Mouse (Mus musculus): Measurements from ENCODE around the gene 4930432M17Rik. TPM values are rescaled to one million over a fixed set of nuclear protein-coding genes. Genes with fewer than 3 reads are reported as not detected.

Gene 4930432M17Rik
- total RNA-seq, 1 experiment from 2014 or later = not detected

Other genes starting within 250 kb of the 4930432M17Rik start
- 220 and 297 TPM in 2 replicates for gene Cnn3, start 244.3 kb upstream of the 4930432M17Rik start, total RNA-seq (2021)
- 24.0 and 25.1 TPM in 2 replicates for gene Slc44a3, start 138.4 kb upstream of the 4930432M17Rik start, total RNA-seq (2021)
- 9.1 and 10.0 TPM in 2 replicates for gene F3, start 52.8 kb downstream of the 4930432M17Rik start, total RNA-seq (2021)
- 98.6 and 99.7 TPM in 2 replicates for gene Abcd3, start 144.5 kb downstream of the 4930432M17Rik start, total RNA-seq (2021)